Mouse (Mus musculus) CD4-positive helper T cell, adult 2 months (primary cell): Measurements from ENCODE around the gene Myo1d.
A peak's percentile ranks its signal among the peaks of the same experiment; 100 is the strongest.

Experiments
- DNase-seq: peaks from one replicate; pipeline ENCODE4 v3.0.0-alpha.2; 2012; ENCODE audit warnings: low read depth, missing footprints, low spot score

Myo1d gene

DNA sequence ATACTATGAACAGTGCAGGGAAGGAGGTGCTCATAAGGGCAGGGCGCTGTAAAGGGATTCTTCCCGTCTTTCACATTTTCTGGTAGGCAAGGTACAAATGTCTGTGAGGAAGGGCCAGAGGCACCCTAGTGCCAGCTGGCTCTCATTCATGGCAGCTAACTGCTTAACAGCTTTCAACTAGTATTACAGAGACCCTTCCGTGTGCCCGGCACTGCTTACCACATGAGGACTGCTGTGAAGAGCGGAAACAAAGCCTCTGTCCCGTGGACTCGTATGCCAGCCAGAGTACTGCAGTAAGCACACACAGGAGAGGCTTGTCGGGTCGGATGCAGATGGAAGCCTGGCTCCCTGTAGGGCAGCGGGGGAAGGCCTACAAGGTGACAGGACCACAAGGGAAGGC is 229.6 kb downstream of the Myo1d start:
- no peak for DNase-seq

DNA sequence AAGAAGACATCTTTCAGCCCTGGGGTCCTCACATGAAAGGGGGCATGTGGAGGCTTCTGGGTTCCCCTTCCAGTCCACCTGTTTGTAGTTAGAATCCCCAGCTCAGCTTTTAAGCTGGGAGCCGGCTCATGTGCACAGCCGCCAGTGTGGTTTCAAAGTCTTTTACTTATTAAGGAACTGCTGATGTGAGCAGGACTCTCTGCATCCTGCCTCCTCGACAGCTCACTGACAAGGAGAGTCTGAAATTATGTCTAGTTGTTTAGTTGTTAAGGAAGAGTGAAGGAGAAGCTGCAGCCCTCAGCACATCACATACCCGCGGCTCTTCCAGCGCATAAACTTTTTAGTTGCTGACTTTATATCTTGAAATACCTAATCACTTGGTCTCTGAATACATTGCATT is 230.0 kb downstream of the Myo1d start:
- no peak for DNase-seq

DNA sequence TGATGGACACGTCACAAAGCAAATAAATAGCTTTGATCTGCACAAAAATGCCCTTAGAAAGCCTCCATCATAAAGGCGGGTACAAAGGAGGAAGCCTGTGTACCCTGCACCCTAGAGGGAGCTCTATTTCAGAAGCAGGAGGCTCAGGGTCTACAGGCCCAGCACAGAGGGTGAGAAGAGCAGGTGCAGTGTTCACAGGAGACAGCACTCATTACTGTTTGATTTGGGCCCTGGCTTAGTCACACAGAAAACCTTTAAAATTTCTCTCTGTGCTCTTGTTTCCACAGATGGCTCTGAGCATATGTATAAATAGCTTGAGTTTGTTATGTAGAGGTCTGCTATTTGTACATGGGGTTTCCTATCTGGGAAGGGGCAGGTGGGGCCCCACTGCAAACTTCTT is 233.6 kb downstream of the Myo1d start:
- no peak for DNase-seq

DNA sequence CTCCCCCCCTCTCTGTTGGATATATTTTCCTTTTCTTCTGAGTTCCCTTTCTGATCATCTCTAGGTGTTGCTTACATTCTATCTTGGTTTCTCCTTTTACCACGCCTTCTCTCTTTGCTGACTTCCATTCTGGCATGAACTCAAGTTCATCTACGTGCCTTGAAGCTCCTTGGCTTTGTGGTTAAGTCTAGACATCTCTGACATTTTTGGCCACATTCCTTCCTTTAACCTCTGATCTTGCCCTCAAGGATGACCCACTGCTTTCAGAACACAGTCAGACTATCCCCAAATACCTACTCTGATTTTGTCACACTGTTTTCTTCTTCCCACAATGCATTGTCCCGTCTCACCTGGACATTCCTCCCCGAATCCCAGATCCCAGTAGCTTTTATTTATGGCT is 240.8 kb downstream of the Myo1d start:
- no peak for DNase-seq

DNA sequence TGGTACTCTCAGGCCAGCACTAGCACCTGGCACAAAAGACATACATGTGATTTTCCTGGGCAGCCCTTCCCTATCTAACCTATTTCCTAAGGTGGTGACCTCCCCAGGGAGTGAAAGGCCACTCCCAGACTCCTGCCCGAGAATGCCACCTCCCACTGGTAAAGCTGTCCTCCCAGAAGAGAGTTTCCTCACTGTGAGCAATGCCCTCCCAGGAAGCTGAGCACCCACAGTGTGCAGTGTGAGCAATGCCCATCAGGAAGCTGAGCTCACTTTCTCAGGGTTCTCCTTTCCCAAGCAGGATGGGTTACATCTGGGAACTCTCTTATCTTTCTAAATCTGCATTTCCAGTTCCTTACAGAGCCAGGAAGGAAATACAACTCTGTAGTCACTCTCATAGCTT is 246.9 kb downstream of the Myo1d start:
- no peak for DNase-seq

DNA sequence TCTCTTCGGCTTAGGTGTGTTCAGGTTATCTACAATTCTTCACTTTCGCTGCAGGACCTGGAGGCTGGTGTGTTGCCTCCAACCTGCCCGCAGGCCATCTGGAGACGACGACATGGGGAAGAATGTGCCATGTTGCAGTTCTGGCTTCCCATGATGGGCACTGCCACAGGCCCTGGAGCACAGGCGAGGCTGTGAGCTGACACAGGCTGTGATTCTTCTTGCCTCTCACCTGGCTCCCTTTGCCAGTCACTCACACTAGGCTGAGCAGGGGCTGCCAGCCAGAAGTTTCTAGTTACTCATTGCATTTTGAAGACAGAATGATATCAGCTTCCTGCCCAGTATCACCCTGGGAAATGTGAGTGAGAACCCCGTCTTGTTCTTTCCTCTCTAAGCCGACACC is 250.7 kb downstream of the Myo1d start:
- no peak for DNase-seq

DNA sequence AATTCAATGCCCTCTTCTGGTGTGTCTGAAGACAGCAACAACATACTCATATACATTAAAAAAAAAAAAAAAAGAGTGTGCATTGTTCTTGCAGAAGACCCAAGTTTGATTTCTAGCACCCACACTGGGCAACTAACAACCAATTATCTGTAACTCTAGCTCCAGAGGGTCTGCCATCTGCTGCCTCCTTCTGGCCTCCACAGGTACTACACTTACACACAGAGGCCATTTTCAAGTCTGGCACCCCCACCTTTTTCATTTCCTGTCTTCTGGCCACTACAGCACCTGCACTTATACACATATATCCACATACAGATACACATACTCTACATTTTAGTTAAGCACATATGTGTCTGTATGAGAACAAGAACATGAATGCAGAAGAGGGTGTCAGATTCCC is 252.1 kb downstream of the Myo1d start:
- DNase-seq, result peak; percentile 35

DNA sequence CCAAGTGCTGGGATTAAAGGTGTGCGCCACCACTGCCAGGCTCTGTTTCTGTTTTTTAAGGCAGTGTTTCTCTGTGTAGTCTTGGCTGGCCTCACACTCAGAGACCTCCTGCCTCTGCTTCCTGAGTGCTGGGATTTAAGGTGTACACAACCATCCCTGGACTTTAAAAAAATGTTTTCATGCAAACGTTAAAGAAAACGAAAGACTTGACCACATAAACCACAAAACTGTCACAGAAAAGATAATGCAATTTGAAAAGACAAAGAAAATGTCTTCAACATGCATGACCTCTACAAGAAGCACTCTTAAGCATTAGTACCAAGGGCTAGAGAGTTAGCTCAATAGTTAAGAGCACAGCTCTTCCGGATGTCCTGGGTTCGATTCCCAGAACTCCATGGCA is 255.6 kb downstream of the Myo1d start:
- DNase-seq, result no peak

DNA sequence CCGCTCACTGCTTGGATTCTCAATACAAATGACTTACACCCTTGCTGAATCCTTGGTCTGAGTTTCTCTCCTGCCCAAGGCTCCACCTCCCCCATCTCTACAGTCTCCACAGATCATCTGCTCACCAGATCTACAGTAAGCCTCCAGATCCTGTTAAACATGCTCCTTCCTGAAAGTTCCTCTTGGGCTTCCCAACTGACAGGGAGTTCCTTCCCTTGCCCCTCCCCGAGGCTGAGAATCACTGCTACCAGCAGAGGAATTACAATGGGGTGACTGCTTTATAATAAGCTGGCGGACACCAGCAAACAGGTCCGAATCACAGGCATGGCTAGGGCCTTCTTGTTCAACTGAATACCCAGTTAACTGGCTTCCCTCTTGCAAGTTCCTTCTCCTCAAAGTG is 256.4 kb downstream of the Myo1d start:
- no peak for DNase-seq

DNA sequence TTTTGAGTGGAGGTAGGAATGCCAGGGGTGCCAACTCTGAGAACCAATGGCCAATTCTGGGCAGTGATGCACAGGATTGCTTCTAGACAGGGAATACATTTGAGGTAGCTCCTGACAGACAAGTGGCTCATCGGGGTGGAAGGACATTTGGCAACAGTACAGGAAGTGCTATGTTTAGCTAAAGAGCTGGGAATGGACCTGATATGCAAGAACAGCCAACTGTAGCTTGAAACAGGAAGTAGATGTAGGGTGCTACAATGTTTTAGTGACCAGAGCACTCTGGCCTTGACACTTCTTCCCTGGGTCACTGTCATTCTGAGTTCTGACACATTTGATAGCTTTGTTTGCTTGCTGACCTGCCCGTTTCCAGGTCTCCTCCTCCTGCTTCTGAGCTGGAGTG is 257.0 kb downstream of the Myo1d start:
- no peak for DNase-seq

DNA sequence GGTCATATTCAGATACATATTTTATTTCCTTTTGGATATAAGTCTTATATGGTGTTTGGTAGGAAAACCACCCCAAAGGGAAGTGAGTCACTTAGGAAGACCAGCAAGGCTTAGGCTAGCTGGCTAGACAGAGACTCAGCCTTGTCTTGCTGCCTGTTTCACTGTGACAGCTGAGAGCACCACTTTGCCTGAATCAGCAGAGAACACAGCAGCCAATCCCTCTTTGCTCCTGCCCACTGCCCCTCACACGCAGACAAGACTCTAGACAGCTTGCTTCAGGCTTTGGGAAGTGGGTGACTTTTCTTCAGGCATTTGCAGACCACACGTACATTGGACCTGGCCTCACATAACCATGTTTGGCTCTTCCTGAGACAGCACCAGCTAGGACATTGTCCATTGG is 258.7 kb downstream of the Myo1d start:
- no peak for DNase-seq

DNA sequence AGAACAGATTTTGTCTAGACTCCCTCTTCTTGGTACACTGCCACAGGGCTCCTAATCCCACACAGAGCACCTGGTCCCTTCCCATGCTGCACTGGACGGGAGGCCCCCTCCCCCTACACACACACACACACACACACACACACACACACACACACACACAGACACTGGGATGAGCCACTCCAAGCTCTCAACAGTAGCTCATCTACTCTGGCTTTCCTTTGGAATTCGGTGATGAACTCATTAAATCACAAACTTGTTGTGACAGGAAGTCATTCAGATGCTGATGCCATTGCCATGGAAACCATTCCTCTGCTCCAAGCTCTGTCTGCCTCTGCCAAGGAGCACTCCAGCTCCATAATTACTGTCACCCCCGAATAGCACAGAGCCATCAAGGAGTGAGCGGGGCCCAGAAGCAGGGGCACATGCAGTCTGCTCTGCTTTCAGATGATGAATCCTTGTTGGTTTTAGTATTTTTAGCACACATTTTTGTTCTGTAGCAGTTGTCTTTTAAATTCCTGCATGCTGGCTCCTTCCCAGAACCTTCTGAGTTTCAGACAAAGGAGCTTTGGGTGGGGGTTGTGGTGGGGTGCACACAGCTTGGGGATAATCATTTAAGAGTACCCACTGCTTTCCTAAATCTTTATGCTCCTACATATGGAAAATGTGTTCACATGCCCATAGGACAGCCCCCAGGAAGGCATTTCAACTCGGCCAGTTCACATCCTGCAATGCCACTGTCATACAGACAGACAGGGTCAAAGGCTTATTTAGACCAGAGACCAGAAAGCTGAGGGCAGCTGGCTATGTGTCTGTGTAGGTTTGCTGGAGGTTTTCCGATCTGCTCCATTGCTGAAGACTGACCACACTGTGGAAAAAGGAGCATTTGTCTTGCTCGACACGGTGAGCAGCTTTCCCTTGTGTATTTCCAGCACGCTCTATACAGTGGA is 261.1 kb downstream of the Myo1d start:
- no peak for DNase-seq

DNA sequence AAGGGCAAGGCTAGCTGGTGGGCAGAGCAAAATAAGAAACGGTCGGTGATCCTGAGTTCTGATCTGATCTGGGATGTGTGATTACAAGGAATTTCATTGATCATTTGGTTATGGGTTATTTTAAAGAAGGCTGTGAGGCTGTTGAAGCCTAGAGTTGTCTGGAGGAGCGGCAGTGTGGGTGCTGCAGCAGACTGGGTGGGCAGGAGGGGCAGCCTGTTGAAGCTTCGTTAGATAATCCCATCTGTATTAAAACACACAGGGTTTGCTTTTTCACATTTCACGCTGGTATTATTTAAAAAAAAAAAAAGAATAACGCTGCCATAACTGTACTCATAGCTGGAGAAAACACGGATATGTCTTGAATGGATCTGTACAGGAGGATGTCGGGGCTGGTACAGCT is 263.9 kb downstream of the Myo1d start:
- DNase-seq, result no peak

DNA sequence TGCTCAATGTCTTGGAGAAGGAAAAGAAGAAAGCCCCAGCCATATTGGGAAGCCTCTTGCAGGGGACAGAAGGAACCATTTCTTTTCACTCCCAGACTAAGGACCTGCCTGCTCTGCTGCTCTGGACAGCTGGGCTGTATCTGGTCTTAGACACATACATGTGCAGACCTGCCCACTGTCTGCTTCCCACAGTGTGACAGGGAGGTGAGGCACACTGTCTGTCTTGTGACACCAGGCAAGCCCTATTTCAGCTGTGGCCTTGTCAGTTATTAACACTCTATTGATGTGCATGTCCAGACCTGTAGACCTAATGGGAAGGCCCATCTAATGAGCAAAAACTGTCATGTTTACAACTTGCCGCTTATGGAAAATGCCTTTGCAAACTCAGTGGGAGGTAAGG is 264.5 kb downstream of the Myo1d start:
- DNase-seq, result no peak

DNA sequence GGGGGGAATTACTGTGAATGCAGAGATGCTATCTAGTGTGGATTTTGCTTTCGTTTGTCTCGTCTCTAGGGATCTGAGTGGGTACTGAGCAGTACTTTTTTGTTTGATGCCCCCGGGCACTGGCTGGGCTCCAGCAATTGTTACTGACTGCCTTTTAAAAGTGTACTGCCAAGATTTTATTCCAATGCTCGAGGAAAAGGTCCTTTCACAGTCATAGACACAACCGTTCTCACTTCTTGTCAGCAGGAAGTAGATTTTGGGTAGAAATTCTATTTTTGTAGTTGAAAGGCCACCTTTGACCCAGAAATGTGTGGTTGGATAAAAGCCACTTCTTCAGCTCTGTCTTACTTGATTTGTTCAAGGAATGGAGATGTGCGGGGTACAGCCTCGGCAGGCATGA is 266.0 kb downstream of the Myo1d start:
- peak; percentile 45 for DNase-seq

DNA sequence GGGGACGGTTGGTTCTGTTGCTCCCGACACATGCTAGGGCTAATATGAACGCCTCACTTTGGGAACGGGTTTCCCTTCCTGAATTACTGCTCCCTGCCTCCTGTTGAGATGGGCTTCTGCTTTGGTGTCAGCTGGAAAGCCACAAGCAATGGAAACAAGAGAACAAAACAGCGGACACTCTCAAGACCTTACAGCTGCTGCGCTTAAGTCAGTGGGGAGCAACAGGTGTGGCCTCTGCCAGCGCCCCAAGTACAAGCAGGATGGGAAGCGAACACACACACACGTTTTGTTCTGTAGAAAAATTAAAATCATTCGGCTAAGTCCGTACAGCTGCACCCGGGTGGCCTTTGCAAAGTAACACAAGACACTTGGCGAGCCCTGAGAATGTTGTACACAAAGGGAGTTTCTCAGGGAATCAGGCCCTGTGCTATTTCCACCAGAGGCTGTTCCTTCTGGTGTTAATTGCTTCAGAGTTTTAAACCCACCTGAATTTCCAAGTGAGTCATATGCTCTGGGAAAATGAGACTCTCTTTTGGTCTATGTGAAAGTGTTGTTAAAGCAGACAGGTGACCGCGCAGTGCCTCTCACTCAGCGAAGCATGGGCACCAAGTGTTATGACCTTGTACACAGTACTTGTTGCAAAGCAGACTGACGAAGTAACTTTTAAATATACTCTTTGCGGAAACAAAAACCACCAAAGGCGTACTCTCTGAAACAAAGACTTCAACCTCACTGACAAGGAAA is 267.3 kb downstream of the Myo1d start:
- DNase-seq, result no peak

DNA sequence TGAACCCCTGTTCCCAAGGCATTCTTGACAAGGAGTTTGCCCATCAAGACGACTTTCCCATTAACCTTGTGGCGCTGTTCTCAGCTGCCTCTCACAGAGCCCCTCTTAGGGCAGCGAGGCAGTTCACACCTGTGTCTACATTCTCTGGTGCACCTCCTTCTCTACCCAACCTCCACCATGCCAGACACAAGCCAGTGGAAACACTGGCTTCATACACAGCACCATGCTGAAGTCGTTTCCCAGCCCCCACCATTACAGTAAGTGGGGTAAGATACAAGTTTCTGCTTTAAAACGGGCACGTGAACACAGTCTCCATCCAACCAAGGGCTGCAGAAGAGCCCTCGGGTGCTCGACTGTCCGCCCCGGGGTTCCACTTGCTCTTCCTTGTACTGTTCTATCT is 269.7 kb downstream of the Myo1d start:
- no peak for DNase-seq

DNA sequence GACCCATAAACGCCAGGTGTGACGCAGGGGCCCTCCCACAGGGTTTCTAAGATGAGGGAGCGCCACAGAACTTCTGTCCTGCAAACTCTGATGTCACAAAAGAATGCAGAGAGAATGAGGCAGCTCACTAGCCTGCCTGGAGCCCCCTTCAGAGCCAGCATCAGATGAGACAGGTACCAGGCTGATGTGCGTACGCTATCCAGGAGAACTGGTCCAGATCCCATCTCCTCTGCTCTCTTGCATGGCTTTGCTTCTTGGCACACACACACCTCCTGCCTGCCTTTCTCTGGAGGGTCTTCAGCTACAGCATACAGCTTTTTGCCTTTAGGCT is 270.7 kb downstream of the Myo1d start:
- DNase-seq, result no peak

DNA sequence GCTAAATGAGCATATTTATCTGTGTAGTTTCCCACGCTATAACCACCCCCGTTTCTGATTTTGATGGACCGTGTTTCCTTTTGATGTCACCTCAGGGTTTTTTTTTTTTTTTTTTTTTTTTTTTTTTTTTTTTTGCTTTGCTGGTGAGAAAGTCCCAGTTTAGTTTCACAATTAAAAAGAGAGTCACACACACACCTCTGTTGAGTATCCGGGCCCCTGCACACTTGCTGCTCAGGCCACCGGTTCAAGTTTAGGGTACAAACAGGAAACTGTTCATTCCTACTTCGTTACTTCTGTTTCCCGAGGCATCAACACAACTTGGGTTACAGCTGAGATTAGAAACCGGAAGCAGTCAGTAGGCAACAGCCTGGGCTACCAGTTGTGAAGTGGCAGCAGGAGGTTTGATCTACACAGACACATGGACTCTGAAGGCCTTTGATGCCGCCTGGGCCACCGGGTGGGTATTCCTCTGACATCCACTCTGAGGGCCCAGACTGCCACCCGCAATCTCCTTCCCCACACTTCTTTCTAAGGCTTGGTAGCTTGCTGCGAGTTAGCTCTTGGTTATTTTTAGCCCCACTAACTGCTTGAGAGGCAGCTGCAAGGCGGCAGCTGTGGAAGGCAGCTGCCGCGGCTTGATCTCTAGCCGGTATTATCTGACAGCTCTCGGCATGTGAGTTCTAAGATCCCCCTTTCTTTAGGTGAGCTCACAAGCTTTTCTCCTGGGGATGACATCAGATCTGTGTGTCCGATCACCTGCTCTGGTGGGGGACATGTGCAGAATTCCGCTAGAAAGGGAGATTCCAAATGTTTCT is 271.3 kb downstream of the Myo1d start:
- peak; percentile 86 for DNase-seq

DNA sequence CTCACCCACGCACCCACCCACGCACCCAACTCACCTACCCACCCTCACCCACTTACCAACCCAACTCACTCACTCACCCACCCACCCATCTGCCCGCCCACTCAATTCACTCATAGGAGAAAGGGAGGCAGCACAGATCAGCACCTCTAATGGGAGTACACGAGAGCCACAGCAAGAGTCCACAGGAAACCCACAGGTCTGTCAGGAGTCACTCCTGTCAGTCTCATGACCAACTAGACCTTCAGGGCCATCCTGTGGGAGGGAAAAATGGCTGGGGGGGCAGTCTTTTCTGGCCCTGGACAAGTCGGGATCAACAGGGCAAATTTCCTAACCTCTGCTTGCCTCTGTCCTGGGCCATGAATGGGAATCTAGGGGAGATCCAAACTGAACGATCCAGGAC is 272.0 kb downstream of the Myo1d start:
- DNase-seq, result peak; percentile 61

DNA sequence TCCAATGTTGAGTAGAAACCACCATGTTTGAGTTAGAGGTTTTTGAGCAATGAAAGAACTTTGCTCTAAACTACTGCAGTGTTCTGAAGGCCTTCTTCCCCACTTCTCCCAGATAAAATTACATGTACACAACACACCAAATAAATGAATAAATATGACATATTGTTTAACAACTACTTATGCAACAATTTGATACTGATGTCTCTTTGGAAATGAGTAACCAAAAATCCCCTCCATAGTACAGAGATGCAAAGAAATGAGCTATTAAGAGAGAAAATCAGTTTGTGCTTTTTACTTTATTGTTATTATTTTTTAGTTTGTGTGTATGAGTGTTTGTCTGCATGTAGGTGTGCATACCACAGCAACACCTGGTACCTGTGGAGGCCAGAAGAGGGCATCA is 273.3 kb downstream of the Myo1d start:
- no peak for DNase-seq

DNA sequence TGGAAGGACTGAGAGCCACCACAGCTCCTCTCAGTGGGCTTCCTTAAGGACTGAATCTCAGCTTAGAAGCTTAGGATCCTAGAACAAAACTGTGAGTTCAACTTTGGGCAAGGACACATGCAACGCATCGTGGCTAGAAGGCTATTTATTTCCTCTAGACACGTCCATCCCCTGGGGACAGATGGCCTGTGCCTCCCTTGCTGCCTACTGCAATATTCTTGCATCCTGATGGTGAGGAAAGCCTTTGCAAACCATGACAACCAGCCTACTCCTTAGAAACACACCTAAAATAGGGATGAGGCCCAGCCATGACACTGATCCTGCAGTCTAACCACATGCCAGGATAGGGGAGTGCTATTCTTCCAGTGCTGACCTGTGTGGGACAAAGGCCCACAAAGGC is 274.2 kb downstream of the Myo1d start:
- DNase-seq, result no peak
